Comparison of ENCODE assay signal across 8 mouse cellular contexts in genomic region chr17:32091364-32092240, GRCm38 (mm10). TPM values are rescaled to one million over a fixed set of nuclear protein-coding genes. Genes with fewer than 3 reads are reported as not detected.
DNase-seq lines count a peak whose midpoint lies in the region; ATAC-seq lines count a peak whose summit lies in the region.
"Not testable (repeated sequence)": the region's sequence is repeated elsewhere in the genome, so short reads cannot be mapped to it uniquely, and the experiment has no call there.

No protein-coding gene starts in this region.

- H3K9me3 ChIP-seq in hindbrain, embryonic 15.5 days = not testable (repeated sequence)

- H3K9ac ChIP-seq in hindbrain, embryonic 15.5 days = 0 out of 2 replicates have a peak overlapping the region, but pooled peaks have one; percentile 13

- H3K4me2 ChIP-seq in hindbrain, embryonic 15.5 days = peak overlapping the region; percentile 54

- peak; percentile 94 for ATAC-seq in hindbrain, embryonic 15.5 days (ENCODE audit: low FRiP score, low read depth)

- H3K36me3 ChIP-seq in hindbrain, embryonic 15.5 days = not testable (repeated sequence)

- peak; percentile 97 for DNase-seq in NIH3T3 (ENCODE audit: low read depth)
- DNase-seq in cerebellum, postnatal 4 days (ENCODE audit: low spot score in 2 of 2) = peak; percentile 49 to 50
- DNase-seq in frontal cortex, postnatal 36 days (ENCODE audit: low spot score in 2 of 2) = peak; percentile 77 to 81
- DNase-seq in left cerebral cortex, adult 18-20 months (ENCODE audit: low spot score in 2 of 2) = peak; percentile 71 to 80
- peak; percentile 92 for DNase-seq in lung, postnatal 36 days
- DNase-seq in retina, embryonic 14.5 days (ENCODE audit: low spot score) = peak; percentile 88
- peak; percentile 92 for DNase-seq in thymus, postnatal 25 days

- not testable (repeated sequence) for H3K27me3 ChIP-seq in hindbrain, embryonic 15.5 days

- H3K4me1 ChIP-seq in hindbrain, embryonic 15.5 days (replicated peaks) = peaks cover 14% of the 10 kb centered on the region

- 8% methylated on average over 13 of the region's 16 CpGs for WGBS in hindbrain, embryonic 15.5 days

- peak overlapping the region; percentile 68 for H3K27ac ChIP-seq in hindbrain, embryonic 15.5 days (replicated peaks)

- peak overlapping the region; percentile 27 for H3K4me3 ChIP-seq in hindbrain, embryonic 15.5 days

RNA-seq across cellular contexts. Expression of gene Hsf2bp, which starts 55.5 kb away (rescaled TPM):
- 0.48 and 0.49 TPM in 2 replicates for polyA plus RNA-seq in hindbrain, embryonic 15.5 days (2015; fragmentation: Nextera tagmentation; extraction: Ambion mirVana)
- 1 to 10 TPM in 1 of 2 experiments, under 1 TPM in 1; 0.72 to 1.8 TPM for total RNA-seq in left cerebral cortex, adult 18-20 months (2021)

RNA-seq across cellular contexts. Expression of gene Rrp1b, which starts 55.7 kb away (rescaled TPM):
- 35.1 and 36.3 TPM in 2 replicates for polyA plus RNA-seq in hindbrain, embryonic 15.5 days (2015; fragmentation: Nextera tagmentation; extraction: Ambion mirVana)
- 10 to 100 TPM; 19.5 to 19.7 TPM for total RNA-seq in left cerebral cortex, adult 18-20 months (2021)

Comparison
In these comparisons a context has a peak if more than half of its experiments do, and no peak if none do; other contexts are left out.
1. Peak in every context shown above with its lines: DNase-seq, ATAC-seq, H3K4me3 ChIP-seq and H3K27ac ChIP-seq.